Mouse (Mus musculus) monocyte, adult 5-6 weeks (primary cell): ENCODE data around the gene Rapgef4. TPM values are rescaled to one million over a fixed set of nuclear protein-coding genes. Genes with fewer than 3 reads are reported as not detected.

Experiments
- total RNA-seq: library from RNA; stranded (forward); fragments of 200-1000, 200-491, 200-594 nt; gene quantifications from 3 replicates; pipeline ENCODE4 v1.2.3, GENCODE M21; 2017

Rapgef4 gene
- total RNA-seq, 1 experiment from 2014 or later: 2.1 TPM

Other genes starting within 250 kb of the Rapgef4 start
- 20.6 to 89.1 TPM (median 24.1 TPM) in 3 replicates for gene Itga6, start 235.6 kb upstream of the Rapgef4 start, total RNA-seq
- 13.6 to 21.8 TPM (median 21.5 TPM) in 3 replicates for gene Pdk1, start 108.0 kb upstream of the Rapgef4 start, total RNA-seq